Mouse (Mus musculus): ENCODE data around the gene Scgn. TPM values are rescaled to one million over a fixed set of nuclear protein-coding genes. Genes with fewer than 3 reads are reported as not detected.

Scgn gene
- polyA plus RNA-seq, 1 experiment from 2014 or later = 7.5 TPM

- 76% methylated on average over 2 of the region's 2 CpGs for WGBS
- Histone ChIP-seq H3K36me3 (ENCODE audit: control insufficient read depth, insufficient read depth, low read length) (no peaks in the 10 kb centered on the region), H3K4me1 (ENCODE audit: control insufficient read depth, insufficient read depth, low read length) (no peaks in the 10 kb centered on the region), H3K4me3 (ENCODE audit: low read length) (no peak overlapping the region), H3K9me3 (ENCODE audit: control insufficient read depth, low read length) (no peaks in the 10 kb centered on the region), H3K9ac (ENCODE audit: low read depth, low read length) (no peak overlapping the region), H3K27ac (ENCODE audit: low read length) (no peak overlapping the region), H3K27me3 (replicated peaks; ENCODE audit: control insufficient read depth, insufficient read depth, low read length) (no peaks in the 10 kb centered on the region; the same call in 1 of the 2 replicates), H3K4me2 (ENCODE audit: low read depth, low read length) (no peak overlapping the region)
- no peak for ATAC-seq
Measured at GRCm38 (mm10) chr13:23998826-23999225, 7.8 kb upstream of the Scgn start.

GRCm38 (mm10) chr13:23994756-23995155 lies 3.7 kb upstream of the Scgn start:
- Histone ChIP-seq H3K36me3 (ENCODE audit: control insufficient read depth, insufficient read depth, low read length) (no peaks in the 10 kb centered on the region), H3K9ac (ENCODE audit: low read depth, low read length) (no peak overlapping the region), H3K4me1 (ENCODE audit: control insufficient read depth, insufficient read depth, low read length) (no peaks in the 10 kb centered on the region), H3K4me3 (ENCODE audit: low read length) (no peak overlapping the region), H3K27me3 (replicated peaks; ENCODE audit: control insufficient read depth, insufficient read depth, low read length) (peaks cover 3% of the 10 kb centered on the region; the same call in 1 of the 2 replicates), H3K4me2 (ENCODE audit: low read depth, low read length) (no peak overlapping the region), H3K9me3 (ENCODE audit: control insufficient read depth, low read length) (no peaks in the 10 kb centered on the region), H3K27ac (ENCODE audit: low read length) (no peak overlapping the region)
- WGBS = 72% methylated on average over 3 of the region's 3 CpGs
- no peak for ATAC-seq

GRCm38 (mm10) chr13:23994024-23994423 lies 3.0 kb upstream of the Scgn start:
- ATAC-seq = peak; percentile 58; the same call in 1 of the 2 replicates
- H3K4me2 ChIP-seq (ENCODE audit: low read depth, low read length) = 0 out of 2 replicates have a peak overlapping the region, but pooled peaks have one; percentile 4
- H3K4me3 ChIP-seq (ENCODE audit: low read length) = no peak overlapping the region
- H3K4me1 ChIP-seq (ENCODE audit: control insufficient read depth, insufficient read depth, low read length) = no peaks in the 10 kb centered on the region
- H3K36me3 ChIP-seq (ENCODE audit: control insufficient read depth, insufficient read depth, low read length) = no peaks in the 10 kb centered on the region
- 16% methylated on average over 9 of the region's 9 CpGs for WGBS
- H3K27ac ChIP-seq (ENCODE audit: low read length) = no peak overlapping the region
- H3K9me3 ChIP-seq (ENCODE audit: control insufficient read depth, low read length) = no peaks in the 10 kb centered on the region
- H3K27me3 ChIP-seq (replicated peaks; ENCODE audit: control insufficient read depth, insufficient read depth, low read length) = peaks cover 3% of the 10 kb centered on the region; the same call in 1 of the 2 replicates
- no peak overlapping the region for H3K9ac ChIP-seq (ENCODE audit: low read depth, low read length)

GRCm38 (mm10) chr13:23990451-23990850 lies 563 bp downstream of the Scgn start:
- 37% methylated on average over 5 of the region's 5 CpGs for WGBS
- no peak for ATAC-seq

GRCm38 (mm10) chr13:23985130-23985529 lies 5.9 kb downstream of the Scgn start:
- Histone ChIP-seq H3K9ac (ENCODE audit: low read depth, low read length) (no peak overlapping the region), H3K9me3 (ENCODE audit: control insufficient read depth, low read length) (no peaks in the 10 kb centered on the region), H3K4me3 (ENCODE audit: low read length) (no peak overlapping the region), H3K27me3 (replicated peaks; ENCODE audit: control insufficient read depth, insufficient read depth, low read length) (no peaks in the 10 kb centered on the region), H3K4me2 (ENCODE audit: low read depth, low read length) (no peak overlapping the region), H3K36me3 (ENCODE audit: control insufficient read depth, insufficient read depth, low read length) (no peaks in the 10 kb centered on the region), H3K4me1 (ENCODE audit: control insufficient read depth, insufficient read depth, low read length) (no peaks in the 10 kb centered on the region), H3K27ac (ENCODE audit: low read length) (no peak overlapping the region)
- no peak for ATAC-seq
- 57% methylated on average over 3 of the region's 3 CpGs for WGBS

More at GRCm38 (mm10) chr13:23990451-23990850, 563 bp downstream of the Scgn start:
- H3K27ac ChIP-seq (ENCODE audit: low read length) = no peak overlapping the region
- H3K36me3 ChIP-seq (ENCODE audit: control insufficient read depth, insufficient read depth, low read length) = no peaks in the 10 kb centered on the region
- no peaks in the 10 kb centered on the region for H3K4me1 ChIP-seq (ENCODE audit: control insufficient read depth, insufficient read depth, low read length)
- H3K4me2 ChIP-seq (ENCODE audit: low read depth, low read length) = no peak overlapping the region
- no peaks in the 10 kb centered on the region for H3K9me3 ChIP-seq (ENCODE audit: control insufficient read depth, low read length)
- peaks cover 3% of the 10 kb centered on the region; the same call in 1 of the 2 replicates for H3K27me3 ChIP-seq (replicated peaks; ENCODE audit: control insufficient read depth, insufficient read depth, low read length)
- no peak overlapping the region for H3K9ac ChIP-seq (ENCODE audit: low read depth, low read length)
- H3K4me3 ChIP-seq (ENCODE audit: low read length) = no peak overlapping the region

GRCm38 (mm10) chr13:23972271-23972670 lies 18.7 kb downstream of the Scgn start:
- Histone ChIP-seq H3K27ac (ENCODE audit: low read length) (no peak overlapping the region), H3K27me3 (replicated peaks; ENCODE audit: control insufficient read depth, insufficient read depth, low read length) (no peaks in the 10 kb centered on the region), H3K36me3 (ENCODE audit: control insufficient read depth, insufficient read depth, low read length) (no peaks in the 10 kb centered on the region), H3K4me2 (ENCODE audit: low read depth, low read length) (no peak overlapping the region), H3K9me3 (ENCODE audit: control insufficient read depth, low read length) (no peaks in the 10 kb centered on the region), H3K9ac (ENCODE audit: low read depth, low read length) (no peak overlapping the region), H3K4me3 (ENCODE audit: low read length) (no peak overlapping the region), H3K4me1 (ENCODE audit: control insufficient read depth, insufficient read depth, low read length) (no peaks in the 10 kb centered on the region)
- WGBS = 37% methylated on average over 5 of the region's 5 CpGs
- ATAC-seq = no peak

GRCm38 (mm10) chr13:23971870-23972269 lies 19.1 kb downstream of the Scgn start:
- Histone ChIP-seq H3K27me3 (replicated peaks; ENCODE audit: control insufficient read depth, insufficient read depth, low read length) (no peaks in the 10 kb centered on the region), H3K9ac (ENCODE audit: low read depth, low read length) (no peak overlapping the region), H3K27ac (ENCODE audit: low read length) (no peak overlapping the region), H3K36me3 (ENCODE audit: control insufficient read depth, insufficient read depth, low read length) (no peaks in the 10 kb centered on the region), H3K4me1 (ENCODE audit: control insufficient read depth, insufficient read depth, low read length) (no peaks in the 10 kb centered on the region), H3K9me3 (ENCODE audit: control insufficient read depth, low read length) (no peaks in the 10 kb centered on the region), H3K4me2 (ENCODE audit: low read depth, low read length) (no peak overlapping the region), H3K4me3 (ENCODE audit: low read length) (no peak overlapping the region)
- no peak for ATAC-seq
- WGBS = 58% methylated on average over 2 of the region's 2 CpGs

- 75% methylated on average over 2 of the region's 2 CpGs for WGBS
Measured at GRCm38 (mm10) chr13:23964909-23965308, 26.1 kb downstream of the Scgn start.

GRCm38 (mm10) chr13:23959776-23960175 lies 31.2 kb downstream of the Scgn start:
- no peaks in the 10 kb centered on the region for H3K9me3 ChIP-seq (ENCODE audit: control insufficient read depth, low read length)
- WGBS = 19% methylated on average over 2 of the region's 2 CpGs
- ATAC-seq = no peak
- no peak overlapping the region for H3K4me2 ChIP-seq (ENCODE audit: low read depth, low read length)
- H3K4me3 ChIP-seq (ENCODE audit: low read length) = no peak overlapping the region
- H3K9ac ChIP-seq (ENCODE audit: low read depth, low read length) = no peak overlapping the region
- H3K27me3 ChIP-seq (replicated peaks; ENCODE audit: control insufficient read depth, insufficient read depth, low read length) = no peaks in the 10 kb centered on the region
- H3K27ac ChIP-seq (ENCODE audit: low read length) = no peak overlapping the region
- H3K4me1 ChIP-seq (ENCODE audit: control insufficient read depth, insufficient read depth, low read length) = no peaks in the 10 kb centered on the region
- no peaks in the 10 kb centered on the region for H3K36me3 ChIP-seq (ENCODE audit: control insufficient read depth, insufficient read depth, low read length)

More at GRCm38 (mm10) chr13:23964909-23965308, 26.1 kb downstream of the Scgn start:
- H3K36me3 ChIP-seq (ENCODE audit: control insufficient read depth, insufficient read depth, low read length) = no peaks in the 10 kb centered on the region
- H3K27me3 ChIP-seq (replicated peaks; ENCODE audit: control insufficient read depth, insufficient read depth, low read length) = no peaks in the 10 kb centered on the region
- H3K9ac ChIP-seq (ENCODE audit: low read depth, low read length) = no peak overlapping the region
- no peaks in the 10 kb centered on the region for H3K9me3 ChIP-seq (ENCODE audit: control insufficient read depth, low read length)
- no peak overlapping the region for H3K4me2 ChIP-seq (ENCODE audit: low read depth, low read length)
- H3K4me1 ChIP-seq (ENCODE audit: control insufficient read depth, insufficient read depth, low read length) = no peaks in the 10 kb centered on the region
- no peak overlapping the region for H3K4me3 ChIP-seq (ENCODE audit: low read length)
- ATAC-seq = no peak
- no peak overlapping the region for H3K27ac ChIP-seq (ENCODE audit: low read length)

- no peaks in the 10 kb centered on the region for H3K36me3 ChIP-seq (ENCODE audit: control insufficient read depth, insufficient read depth, low read length)
- no peaks in the 10 kb centered on the region for H3K27me3 ChIP-seq (replicated peaks; ENCODE audit: control insufficient read depth, insufficient read depth, low read length)
- no peaks in the 10 kb centered on the region for H3K4me1 ChIP-seq (ENCODE audit: control insufficient read depth, insufficient read depth, low read length)
- no peak overlapping the region for H3K27ac ChIP-seq (ENCODE audit: low read length)
- ATAC-seq = no peak
- H3K9me3 ChIP-seq (ENCODE audit: control insufficient read depth, low read length) = no peaks in the 10 kb centered on the region
- WGBS = 66% methylated on average over 3 of the region's 3 CpGs
- H3K4me3 ChIP-seq (ENCODE audit: low read length) = no peak overlapping the region
- no peak overlapping the region for H3K9ac ChIP-seq (ENCODE audit: low read depth, low read length)
- H3K4me2 ChIP-seq (ENCODE audit: low read depth, low read length) = no peak overlapping the region
Measured at GRCm38 (mm10) chr13:23950928-23951327, 40.1 kb downstream of the Scgn start.

All from intestine, embryonic 16.5 days (tissue).